Mouse (Mus musculus) lung, adult 2 months (tissue): Measurements from ENCODE around the gene Man1c1.

ENCODE experiments used
- CTCF ChIP-seq: fragments of 200-500 bp; IDR thresholded peaks from 2 replicates; pipeline ENCODE4 v1.5.1; 2011; ENCODE audit warnings: mild to moderate bottlenecking, low read length, control low read depth; ENCODE audit not compliant: insufficient read depth
- POLR2A ChIP-seq: fragments of 200-500 bp; IDR thresholded peaks from 2 replicates; pipeline ENCODE4 v1.6.1; 2011; ENCODE audit warnings: low read depth, mild to moderate bottlenecking, control low read depth, low read length, borderline replicate concordance; ENCODE audit errors: extremely low read depth

GRCm38 (mm10) chr4:134523447-134523846, 180.6 kb downstream of the Man1c1 start:
- TF ChIP-seq POLR2A (no peak), CTCF (no peak)
